Mouse (Mus musculus): ENCODE measurements around the gene Slc18a2.

GRCm38 (mm10) chr19:59330816-59331225 lies 70.1 kb downstream of the Slc18a2 start:
- TF ChIP-seq CTCF (IDR thresholded peaks at IDR 0.05; ENCODE audit: low read depth), result no peak
- no peak for TF ChIP-seq EP300 (optimal IDR thresholded peaks at IDR 0.05)
